Mouse (Mus musculus): Measurements from ENCODE around the gene Slc31a1. TPM values are rescaled to one million over a fixed set of nuclear protein-coding genes. Genes with fewer than 3 reads are reported as not detected.
A peak's percentile ranks its signal among the peaks of the same experiment; 100 is the strongest.

Gene Slc31a1
- polyA plus RNA-seq (2015; fragmentation: Nextera tagmentation; extraction: Ambion mirVana), result 48.3 and 55.9 TPM in 2 replicates

GRCm38 (mm10) chr4:62360088-62360804 is at the start of gene Slc31a1, which contains the start of gene Fkbp15:
Slc31a1 (plus strand) TSS chr4:62360727.
Fkbp15 (minus strand) TSS chr4:62360548.
- TF ChIP-seq CTCF (IDR thresholded peaks at IDR 0.05; ENCODE audit: low read depth), result no peak
- Histone ChIP-seq H3K9me3 (replicated peaks; ENCODE audit: low read length) (no peaks in the 10 kb centered on the region), H3K9ac (ENCODE audit: low read depth, low read length) (peak within 1 kb of the TSS; percentile 83), H3K4me3 (replicated peaks; ENCODE audit: low read depth, low read length) (peak within 1 kb of the TSS; percentile 61), H3K4me2 (ENCODE audit: low read length) (peak within 1 kb of the TSS; percentile 80), H3K27me3 (ENCODE audit: insufficient read depth, low read length) (no peaks in the 10 kb centered on the region), H3K27ac (peak within 1 kb of the TSS; percentile 83), H3K4me1 (replicated peaks; ENCODE audit: insufficient read depth, low read length) (peaks cover 19% of the 10 kb centered on the region), H3K36me3 (ENCODE audit: insufficient read depth, low read length) (no peaks in the 10 kb centered on the region)
- under 1% methylated on average over 51 of the region's 51 CpGs for WGBS
- ATAC-seq (replicated peaks; ENCODE audit: low FRiP score, low read depth), result peak; percentile 100
- peak; percentile 99 for DNase-seq (ENCODE audit: low spot score)

GRCm38 (mm10) chr4:62312821-62313220 is 47.7 kb upstream of the Slc31a1 start:
- no peak overlapping the region for H3K27ac ChIP-seq
- H3K9ac ChIP-seq (ENCODE audit: low read depth, low read length), result no peak overlapping the region
- no peaks in the 10 kb centered on the region for H3K4me1 ChIP-seq (replicated peaks; ENCODE audit: insufficient read depth, low read length)
- no peak overlapping the region for H3K4me3 ChIP-seq (replicated peaks; ENCODE audit: low read depth, low read length)
- H3K9me3 ChIP-seq (replicated peaks; ENCODE audit: low read length), result no peaks in the 10 kb centered on the region
- no peak for ATAC-seq (replicated peaks; ENCODE audit: low FRiP score, low read depth)
- H3K36me3 ChIP-seq (ENCODE audit: insufficient read depth, low read length), result peaks cover 32% of the 10 kb centered on the region
- DNase-seq (ENCODE audit: low spot score), result no peak
- WGBS, result 95% methylated on average over 2 of the region's 2 CpGs
- no peak for TF ChIP-seq CTCF (IDR thresholded peaks at IDR 0.05; ENCODE audit: low read depth)
- no peak overlapping the region for H3K4me2 ChIP-seq (ENCODE audit: low read length)
- no peaks in the 10 kb centered on the region for H3K27me3 ChIP-seq (ENCODE audit: insufficient read depth, low read length)

- no peak overlapping the region for H3K9ac ChIP-seq (ENCODE audit: low read depth, low read length)
- peaks cover 32% of the 10 kb centered on the region for H3K36me3 ChIP-seq (ENCODE audit: insufficient read depth, low read length)
- H3K4me3 ChIP-seq (replicated peaks; ENCODE audit: low read depth, low read length), result no peak overlapping the region
- no peak for ATAC-seq (replicated peaks; ENCODE audit: low FRiP score, low read depth)
- DNase-seq (ENCODE audit: low spot score), result no peak
- no peak overlapping the region for H3K4me2 ChIP-seq (ENCODE audit: low read length)
- H3K27ac ChIP-seq, result no peak overlapping the region
- no peak for TF ChIP-seq CTCF (IDR thresholded peaks at IDR 0.05; ENCODE audit: low read depth)
- WGBS, result 80% methylated on average over 9 of the region's 9 CpGs
- H3K27me3 ChIP-seq (ENCODE audit: insufficient read depth, low read length), result no peaks in the 10 kb centered on the region
- no peaks in the 10 kb centered on the region for H3K9me3 ChIP-seq (replicated peaks; ENCODE audit: low read length)
- H3K4me1 ChIP-seq (replicated peaks; ENCODE audit: insufficient read depth, low read length), result no peaks in the 10 kb centered on the region
Observed at GRCm38 (mm10) chr4:62313641-62314211, 46.8 kb upstream of the Slc31a1 start.

GRCm38 (mm10) chr4:62314516-62314915 is 46.0 kb upstream of the Slc31a1 start:
- Histone ChIP-seq H3K4me1 (replicated peaks; ENCODE audit: insufficient read depth, low read length) (no peaks in the 10 kb centered on the region), H3K4me3 (replicated peaks; ENCODE audit: low read depth, low read length) (no peak overlapping the region), H3K27ac (no peak overlapping the region), H3K9me3 (replicated peaks; ENCODE audit: low read length) (no peaks in the 10 kb centered on the region), H3K4me2 (ENCODE audit: low read length) (no peak overlapping the region), H3K27me3 (ENCODE audit: insufficient read depth, low read length) (no peaks in the 10 kb centered on the region), H3K9ac (ENCODE audit: low read depth, low read length) (no peak overlapping the region), H3K36me3 (ENCODE audit: insufficient read depth, low read length) (peaks cover 36% of the 10 kb centered on the region)
- ATAC-seq (replicated peaks; ENCODE audit: low FRiP score, low read depth), result no peak
- TF ChIP-seq CTCF (IDR thresholded peaks at IDR 0.05; ENCODE audit: low read depth), result no peak
- 84% methylated on average over 3 of the region's 3 CpGs for WGBS
- no peak for DNase-seq (ENCODE audit: low spot score)

- Histone ChIP-seq H3K4me1 (replicated peaks; ENCODE audit: insufficient read depth, low read length) (no peaks in the 10 kb centered on the region), H3K9me3 (replicated peaks; ENCODE audit: low read length) (no peaks in the 10 kb centered on the region), H3K36me3 (ENCODE audit: insufficient read depth, low read length) (peaks cover 47% of the 10 kb centered on the region), H3K27me3 (ENCODE audit: insufficient read depth, low read length) (no peaks in the 10 kb centered on the region), H3K4me2 (ENCODE audit: low read length) (no peak overlapping the region), H3K9ac (ENCODE audit: low read depth, low read length) (no peak overlapping the region), H3K27ac (no peak overlapping the region), H3K4me3 (replicated peaks; ENCODE audit: low read depth, low read length) (no peak overlapping the region)
- ATAC-seq (replicated peaks; ENCODE audit: low FRiP score, low read depth) (no peak), DNase-seq (ENCODE audit: low spot score) (no peak)
- 88% methylated on average over 2 of the region's 2 CpGs for WGBS
- TF ChIP-seq CTCF (IDR thresholded peaks at IDR 0.05; ENCODE audit: low read depth), result no peak
Observed at GRCm38 (mm10) chr4:62316456-62316855, 44.1 kb upstream of the Slc31a1 start.

DNA sequence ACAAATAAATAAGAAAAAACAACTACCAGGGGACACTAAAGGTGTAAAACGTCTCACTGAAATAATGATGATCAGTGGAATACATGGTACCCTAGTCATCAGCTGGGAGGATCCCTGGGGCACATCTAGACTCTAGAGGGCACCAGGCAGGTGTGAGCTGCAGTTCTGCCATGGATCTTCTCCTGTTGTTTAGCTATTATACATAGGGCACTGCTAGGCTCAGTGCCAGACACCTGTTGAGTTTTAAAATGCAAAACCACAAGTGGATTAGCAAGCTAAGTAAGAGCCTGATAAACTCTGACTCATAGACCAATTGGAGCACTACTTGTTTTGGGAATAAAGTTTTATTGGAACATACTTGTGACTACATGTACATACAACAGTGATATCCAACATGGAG is 42.2 kb upstream of the Slc31a1 start:
- no peak overlapping the region for H3K27ac ChIP-seq
- H3K4me2 ChIP-seq (ENCODE audit: low read length), result no peak overlapping the region
- no peaks in the 10 kb centered on the region for H3K27me3 ChIP-seq (ENCODE audit: insufficient read depth, low read length)
- ATAC-seq (replicated peaks; ENCODE audit: low FRiP score, low read depth) (no peak), DNase-seq (ENCODE audit: low spot score) (no peak)
- H3K9ac ChIP-seq (ENCODE audit: low read depth, low read length), result no peak overlapping the region
- H3K4me1 ChIP-seq (replicated peaks; ENCODE audit: insufficient read depth, low read length), result no peaks in the 10 kb centered on the region
- H3K4me3 ChIP-seq (replicated peaks; ENCODE audit: low read depth, low read length), result no peak overlapping the region
- WGBS, result 79% methylated on average over 1 of the region's 1 CpGs
- TF ChIP-seq CTCF (IDR thresholded peaks at IDR 0.05; ENCODE audit: low read depth), result no peak
- H3K36me3 ChIP-seq (ENCODE audit: insufficient read depth, low read length), result peaks cover 41% of the 10 kb centered on the region
- H3K9me3 ChIP-seq (replicated peaks; ENCODE audit: low read length), result no peaks in the 10 kb centered on the region

Data from kidney, postnatal 0 days (tissue).